Mouse (Mus musculus): ENCODE measurements around the gene Htr6.

DNA sequence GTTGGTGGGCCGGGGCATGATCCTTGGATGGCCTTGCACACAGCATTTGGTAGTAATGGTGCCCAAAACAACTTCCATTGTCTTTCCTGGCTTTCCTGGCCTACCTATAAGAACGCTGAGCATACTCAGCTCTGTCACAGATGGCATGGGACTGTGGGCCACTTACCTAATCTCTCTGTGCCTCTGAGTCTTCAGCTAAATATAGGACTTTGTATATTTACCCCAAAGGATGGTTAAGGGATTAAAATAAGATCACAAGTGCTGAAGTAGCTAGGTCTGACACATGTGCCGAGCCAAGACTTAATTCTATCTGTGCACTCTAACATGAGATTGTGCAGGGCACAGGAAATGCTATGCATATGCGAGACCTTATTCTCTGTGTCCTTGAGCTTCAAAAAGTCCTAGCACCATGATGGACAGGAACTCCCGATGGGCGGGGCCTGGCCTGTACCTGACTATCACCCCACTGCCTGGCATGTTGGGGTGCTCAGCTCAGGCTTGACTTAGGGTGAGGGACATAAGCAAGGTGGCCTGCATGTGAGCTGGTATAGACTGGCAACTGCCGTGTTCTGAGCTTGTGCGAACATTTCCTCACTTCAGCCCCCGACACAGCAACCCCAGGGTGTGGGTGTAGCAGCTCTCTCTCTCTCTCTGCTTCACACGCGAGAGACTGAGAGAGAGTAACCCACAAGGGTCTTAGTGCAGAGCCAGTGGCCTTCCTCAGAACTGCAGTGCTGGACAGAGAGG lies 41.9 kb downstream of the Htr6 start:
- no peak for TF ChIP-seq POLR2A (IDR thresholded peaks at IDR 0.05; ENCODE audit: low read depth, low read length)
- TF ChIP-seq CTCF (IDR thresholded peaks at IDR 0.05; ENCODE audit: borderline replicate concordance, insufficient read depth, low read length): no peak

Data from embryonic fibroblast, embryonic 13.5 days (primary cell).